Mouse (Mus musculus): ENCODE results near the gene Gm4985.
"Not testable (repeated sequence)": the region's sequence is repeated elsewhere in the genome, so short reads cannot be mapped to it uniquely, and the experiment has no call there.

Gene Gm4985

GRCm38 (mm10) chrX:23958834-23959233 lies at the start of gene Gm4985:
TSS of gene Gm4985 (minus strand) at chrX:23958934.
- DNase-seq (ENCODE audit: low spot score in 2 of 2) = not testable (repeated sequence)

GRCm38 (mm10) chrX:23954161-23954560 lies 4.6 kb downstream of the Gm4985 start:
- no peak for DNase-seq (ENCODE audit: low spot score in 2 of 2)

All from urinary bladder, postnatal 4 days (tissue).